Mouse (Mus musculus): ENCODE measurements around the gene Muc13.
A peak's percentile ranks its signal among the peaks of the same experiment; 100 is the strongest.

The Muc13 gene

DNA sequence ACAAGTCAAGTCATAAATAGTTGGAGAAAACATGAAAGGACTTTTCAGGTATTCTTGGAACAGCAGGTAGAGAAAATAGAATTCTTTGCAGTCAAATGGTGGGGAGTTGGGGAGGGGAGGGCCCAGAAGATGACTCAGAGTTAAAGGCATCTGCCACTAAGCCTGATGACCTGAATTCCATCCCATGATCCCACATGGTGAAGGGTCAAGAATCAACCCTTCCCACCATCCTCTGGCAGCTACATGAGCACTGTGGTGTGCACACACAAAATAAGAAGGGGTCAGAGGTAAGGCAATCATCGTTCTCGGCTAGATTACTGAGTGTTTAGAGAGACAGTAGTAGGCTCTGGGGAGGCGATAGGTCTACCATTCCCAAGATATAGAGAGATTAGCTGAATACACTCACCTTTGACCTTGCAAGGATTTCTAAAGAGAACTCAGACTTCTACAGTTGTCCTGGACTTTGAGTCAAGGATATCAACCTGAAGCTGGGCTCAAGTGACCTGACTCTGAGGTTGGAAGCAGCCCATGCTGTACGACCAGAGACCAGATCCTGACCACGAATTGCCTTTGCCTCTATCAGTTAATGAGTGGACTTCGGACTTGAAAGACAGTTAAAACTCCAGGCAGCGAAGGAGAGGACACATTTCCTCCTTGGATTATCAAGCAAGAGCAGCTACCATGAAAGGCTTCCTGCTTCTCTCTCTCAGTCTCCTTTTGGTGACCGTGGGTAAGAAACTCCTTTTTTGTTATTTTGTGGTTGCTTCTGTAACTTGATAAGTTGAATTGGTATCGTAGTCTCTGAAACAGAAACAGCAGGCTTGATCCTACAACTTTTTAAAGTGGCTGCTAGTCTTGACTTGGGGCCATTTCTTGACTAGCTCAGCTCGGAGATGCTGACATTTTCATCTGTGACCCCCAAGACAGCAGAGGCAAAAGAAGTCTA, at the start of gene Muc13:
Muc13 (plus strand) TSS at position 192 of the 946 bp plus-strand sequence.
- DNase-seq (ENCODE audit: low read depth, low spot score), result no peak

DNA sequence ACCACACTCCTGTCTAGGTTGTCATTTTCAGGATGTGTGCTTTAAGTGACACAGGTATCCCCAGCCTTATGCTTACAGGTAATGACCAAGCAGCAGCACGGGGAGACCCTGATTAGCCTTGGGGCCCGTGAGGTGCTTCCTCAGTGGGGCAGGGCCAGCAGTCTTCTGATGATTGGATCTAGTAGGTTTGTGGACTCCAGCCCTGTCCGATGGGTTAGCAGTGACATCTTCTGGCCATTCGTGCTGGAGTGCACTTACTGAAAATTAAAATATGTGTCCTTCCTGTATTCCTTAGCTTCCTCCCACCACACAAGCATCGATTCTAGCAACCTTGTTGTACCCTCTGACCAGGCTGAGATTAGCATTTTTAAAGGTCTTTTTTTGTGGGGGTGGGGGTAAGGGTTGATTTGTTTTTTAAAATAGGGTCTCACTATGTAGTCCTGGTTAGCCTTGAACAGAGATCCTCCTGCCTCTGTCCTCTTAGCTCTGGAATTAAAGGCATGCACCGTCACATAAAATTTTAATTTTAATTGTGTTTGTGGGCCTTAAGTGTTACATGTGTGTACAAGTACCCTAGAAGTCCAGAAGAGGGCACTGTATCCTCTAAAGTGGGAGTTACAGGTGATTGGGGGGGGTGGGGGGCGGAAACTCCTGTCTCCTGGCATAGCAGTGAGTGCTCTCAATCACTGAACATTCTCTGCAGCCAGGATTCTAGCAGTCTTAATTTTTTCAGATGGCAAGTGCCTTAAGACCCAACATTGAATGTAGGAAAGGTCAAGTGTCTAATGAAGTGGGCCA, 49.0 kb upstream of the Muc13 start:
- DNase-seq (ENCODE audit: low read depth, low spot score), result no peak

DNA sequence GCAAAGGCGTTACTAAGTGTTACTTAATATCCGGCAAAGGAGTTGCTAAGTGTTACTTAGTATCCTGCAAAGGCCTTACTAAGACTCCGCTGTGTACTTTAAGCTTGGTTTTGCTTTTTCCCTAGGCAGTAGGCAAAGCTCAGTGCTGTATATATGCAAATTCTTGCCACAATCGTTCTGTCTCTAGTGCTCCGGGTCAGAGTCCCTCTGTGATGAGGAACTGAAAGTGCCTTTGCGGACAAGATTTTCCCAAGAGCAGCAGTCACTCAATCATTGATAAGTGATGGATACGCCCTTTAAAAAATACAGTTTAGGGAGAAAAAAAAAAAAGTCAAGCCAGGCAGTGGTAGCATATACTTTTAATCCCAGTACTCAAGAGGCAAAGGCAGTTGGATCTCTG, 48.4 kb upstream of the Muc13 start:
- no peak for DNase-seq (ENCODE audit: low read depth, low spot score)

DNA sequence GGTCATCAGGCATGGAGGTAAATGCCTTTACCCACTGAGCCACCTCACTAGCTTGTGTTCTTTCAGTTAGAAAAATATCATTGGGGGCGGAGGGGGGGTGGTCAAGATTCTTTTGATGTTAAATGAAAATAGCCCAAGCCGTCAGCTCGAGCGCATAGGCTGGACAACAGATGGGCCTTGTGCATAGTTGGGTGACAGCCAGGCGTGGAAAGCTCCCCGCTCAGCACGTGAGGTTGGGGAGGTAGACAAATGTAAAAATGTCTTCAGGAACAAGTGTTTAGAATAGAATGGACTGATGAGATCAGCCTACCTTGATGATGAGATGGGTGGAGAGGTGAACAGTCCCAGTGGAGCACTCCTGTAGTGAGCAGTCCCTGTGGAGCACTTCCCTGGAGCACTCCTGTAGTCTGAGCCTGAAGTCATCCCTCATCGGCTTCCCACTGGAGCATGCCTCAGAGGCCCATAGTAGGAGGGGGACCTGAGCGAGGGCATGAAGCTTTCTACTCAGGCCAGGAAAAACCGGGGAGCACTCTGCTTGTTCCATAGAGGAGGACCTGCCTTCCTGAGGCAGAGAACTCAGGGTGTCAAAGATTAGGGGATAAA, 47.7 kb upstream of the Muc13 start:
- DNase-seq (ENCODE audit: low read depth, low spot score), result no peak

DNA sequence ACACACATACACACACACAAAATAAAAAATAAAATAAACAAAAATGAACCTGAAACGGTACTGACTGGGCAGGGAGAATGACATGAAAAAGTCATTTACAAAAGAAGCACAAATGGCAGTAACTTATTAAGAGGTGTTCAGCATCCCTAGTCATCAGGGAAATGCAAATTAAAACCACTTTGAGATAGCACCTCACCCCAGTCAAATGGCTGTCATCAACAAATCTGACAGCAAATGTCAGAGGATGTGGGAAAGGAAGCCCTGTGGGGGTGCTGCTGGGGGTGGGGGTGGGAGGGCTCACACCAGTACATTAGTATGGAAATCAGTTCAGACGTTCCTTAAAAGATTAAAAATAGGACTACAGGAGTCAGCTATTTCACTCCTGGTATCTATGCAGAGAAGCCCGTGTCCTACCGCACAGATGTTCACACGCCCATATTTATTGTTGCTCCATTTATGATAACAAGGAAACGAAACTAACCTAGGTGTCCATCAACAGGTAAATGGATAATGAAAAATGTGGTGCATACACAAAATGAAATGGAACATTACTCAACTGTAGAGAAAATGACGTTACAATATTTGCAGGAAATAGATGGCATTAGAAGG, 46.4 kb upstream of the Muc13 start:
- DNase-seq (ENCODE audit: low read depth, low spot score), result no peak

DNA sequence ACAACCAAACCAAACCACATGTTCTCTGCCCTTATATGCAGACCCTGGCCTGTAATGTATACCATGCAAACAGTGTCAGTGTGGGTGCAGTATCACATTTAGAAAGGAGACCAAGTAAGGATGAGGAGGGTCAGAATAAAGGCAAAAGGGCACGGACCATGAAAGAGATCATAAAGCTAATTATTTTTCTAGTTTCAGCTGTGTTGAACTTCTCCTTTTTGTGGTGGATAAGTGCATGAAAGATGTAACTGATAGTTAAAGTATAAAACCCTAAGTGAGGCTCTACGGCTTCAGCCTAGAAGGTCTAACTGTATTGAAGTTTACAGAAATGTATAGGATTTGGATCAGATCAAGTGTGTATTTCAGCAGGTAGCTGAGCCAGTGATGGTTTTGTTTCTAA, 45.8 kb upstream of the Muc13 start:
- no peak for DNase-seq (ENCODE audit: low read depth, low spot score)

DNA sequence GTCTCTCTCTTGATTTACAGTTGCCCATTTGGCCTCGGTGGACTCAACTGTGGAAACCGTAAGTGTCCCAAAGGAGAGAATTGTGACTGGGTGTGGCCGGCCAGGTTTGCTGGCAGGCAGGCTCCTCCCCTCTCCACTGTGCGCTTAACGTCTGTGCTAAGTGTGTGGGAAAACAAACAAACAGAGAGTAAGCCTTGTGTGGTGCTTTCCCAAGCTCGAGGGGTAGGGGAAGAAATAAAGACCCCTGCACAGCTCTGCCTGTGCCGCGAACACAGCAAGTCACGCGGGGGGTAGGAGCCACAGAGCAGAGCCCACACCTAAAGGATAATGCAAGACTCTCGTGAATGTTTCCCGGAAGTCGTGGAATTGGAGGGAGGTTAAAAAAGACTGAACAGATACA, 42.7 kb upstream of the Muc13 start:
- no peak for DNase-seq (ENCODE audit: low read depth, low spot score)

DNA sequence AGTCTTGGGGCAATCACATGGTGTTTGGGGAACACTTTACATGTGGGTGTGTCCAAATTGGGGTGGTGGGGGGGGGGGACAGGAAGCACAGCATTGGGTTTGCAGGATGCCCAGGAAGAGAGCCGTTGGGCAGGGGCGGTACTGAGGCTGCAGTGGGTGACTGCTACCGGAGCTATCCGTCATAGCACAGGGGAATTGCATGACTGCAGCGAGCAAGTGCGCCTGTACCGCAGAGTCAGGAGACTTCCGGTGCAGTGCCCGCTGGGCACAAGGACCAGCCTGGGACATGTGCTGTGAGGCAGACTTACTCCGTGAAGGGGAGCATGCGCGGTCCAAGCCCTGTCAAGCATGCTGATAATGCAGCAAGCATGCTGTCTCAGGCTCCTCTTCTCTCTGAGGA, 42.2 kb upstream of the Muc13 start:
- DNase-seq (ENCODE audit: low read depth, low spot score), result no peak

DNA sequence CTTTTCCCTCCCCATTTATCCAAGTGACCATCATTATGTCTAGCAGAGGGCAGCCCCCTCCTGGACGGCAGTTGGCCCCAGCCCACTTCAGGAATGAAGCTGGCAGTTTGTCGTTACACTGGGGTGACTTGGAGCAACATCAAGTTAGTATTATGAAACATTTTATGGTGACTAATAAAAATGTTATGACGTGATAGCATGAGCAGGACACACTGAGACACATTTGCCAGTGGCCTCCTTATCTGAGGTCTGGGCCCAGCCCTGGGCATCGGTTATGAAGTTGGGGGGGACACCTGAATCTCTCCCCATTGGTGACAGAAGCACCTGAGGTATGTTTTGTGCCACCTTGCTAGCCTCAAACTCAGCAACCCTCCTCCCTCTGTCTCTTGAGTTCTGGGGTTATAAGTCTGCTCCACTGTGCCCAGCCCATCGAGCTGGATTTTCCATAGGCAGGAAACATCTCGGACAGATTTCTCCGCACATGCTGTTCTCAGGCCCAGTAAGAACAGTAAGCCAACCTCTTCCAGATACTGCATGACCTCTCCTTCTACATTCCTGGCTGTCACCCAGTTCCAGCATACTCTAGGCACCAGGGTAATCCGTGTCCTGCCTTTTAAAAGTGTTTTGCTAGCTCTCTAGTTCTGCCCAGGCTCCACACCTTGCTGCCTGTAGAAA, 40.8 kb upstream of the Muc13 start:
- DNase-seq (ENCODE audit: low read depth, low spot score), result no peak

DNA sequence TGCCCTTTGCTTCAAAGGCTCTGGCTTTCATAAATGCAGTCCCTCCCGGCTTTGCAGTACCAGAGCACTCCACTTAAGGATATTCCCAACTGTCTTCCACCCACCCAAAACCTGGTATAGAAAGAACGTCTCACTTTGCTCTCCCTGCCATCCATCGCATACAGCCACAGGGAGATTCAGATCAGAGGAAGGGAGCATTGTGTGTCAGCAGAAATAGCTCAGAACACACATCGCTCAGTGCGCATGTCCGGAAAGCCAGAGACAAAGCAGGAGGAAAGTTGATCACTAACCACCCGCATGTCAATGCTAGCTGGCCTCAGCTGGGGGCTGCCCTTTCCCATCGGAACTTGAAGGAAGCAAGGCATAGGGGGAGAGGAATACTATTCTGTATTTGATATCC, 38.5 kb upstream of the Muc13 start:
- DNase-seq (ENCODE audit: low read depth, low spot score), result no peak

DNA sequence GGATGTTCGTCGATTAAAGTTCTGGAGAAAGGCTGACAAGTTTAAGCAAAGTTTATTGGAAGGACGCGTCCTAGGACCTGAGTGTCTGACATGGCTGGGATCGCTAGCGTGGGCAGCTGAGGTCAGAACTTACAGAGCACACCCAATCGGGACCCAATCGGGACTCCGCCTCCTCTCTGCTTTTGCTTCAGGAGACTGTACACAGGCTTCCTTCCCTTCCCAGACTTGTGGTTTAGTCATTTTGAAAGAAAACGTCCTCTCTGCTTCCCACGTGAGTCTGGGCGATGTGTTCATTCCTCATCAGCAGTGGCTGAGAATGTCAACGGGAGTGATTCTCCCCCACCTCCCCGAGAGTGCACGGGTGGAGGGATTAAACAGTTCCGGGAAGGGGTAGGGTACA, 37.9 kb upstream of the Muc13 start:
- DNase-seq (ENCODE audit: low read depth, low spot score), result no peak

DNA sequence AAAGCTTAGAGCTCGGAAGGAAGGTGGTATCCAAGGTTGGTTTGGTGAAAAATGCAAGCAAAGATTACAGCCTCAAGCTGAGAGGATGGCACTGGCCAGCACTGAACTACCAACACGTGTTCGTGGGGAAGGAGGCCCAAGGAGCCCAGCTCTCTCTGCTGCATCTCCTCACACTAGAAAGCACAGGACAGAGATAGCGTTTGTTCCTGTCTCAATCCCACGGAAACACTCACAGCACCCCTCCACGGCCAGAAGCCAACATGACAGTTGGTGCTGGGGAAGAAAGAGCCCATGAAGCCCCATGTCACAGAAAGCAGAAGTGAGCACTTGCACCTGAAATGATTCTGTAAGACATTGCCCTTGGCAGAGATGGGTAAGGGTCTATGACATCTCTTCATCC, 37.4 kb upstream of the Muc13 start:
- DNase-seq (ENCODE audit: low read depth, low spot score), result no peak

DNA sequence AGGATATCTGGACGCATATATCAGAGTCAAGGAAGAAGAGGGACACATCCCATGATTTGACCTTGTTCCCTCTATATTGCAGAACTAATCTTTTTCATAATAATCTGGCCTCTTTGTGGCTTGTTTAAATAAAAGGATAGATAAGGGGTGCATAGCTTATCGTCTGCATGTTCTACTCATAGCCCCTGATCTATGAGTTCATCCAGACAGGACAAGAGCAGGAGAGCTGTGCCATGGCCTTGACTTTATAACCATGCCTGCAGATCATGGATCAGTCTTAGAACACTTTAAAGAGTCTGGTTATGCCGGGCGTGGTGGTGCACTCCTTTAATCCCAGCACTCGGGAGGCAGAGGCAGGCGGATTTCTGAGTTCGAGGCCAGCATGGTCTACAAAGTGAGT, 34.6 kb upstream of the Muc13 start:
- DNase-seq (ENCODE audit: low read depth, low spot score), result no peak

DNA sequence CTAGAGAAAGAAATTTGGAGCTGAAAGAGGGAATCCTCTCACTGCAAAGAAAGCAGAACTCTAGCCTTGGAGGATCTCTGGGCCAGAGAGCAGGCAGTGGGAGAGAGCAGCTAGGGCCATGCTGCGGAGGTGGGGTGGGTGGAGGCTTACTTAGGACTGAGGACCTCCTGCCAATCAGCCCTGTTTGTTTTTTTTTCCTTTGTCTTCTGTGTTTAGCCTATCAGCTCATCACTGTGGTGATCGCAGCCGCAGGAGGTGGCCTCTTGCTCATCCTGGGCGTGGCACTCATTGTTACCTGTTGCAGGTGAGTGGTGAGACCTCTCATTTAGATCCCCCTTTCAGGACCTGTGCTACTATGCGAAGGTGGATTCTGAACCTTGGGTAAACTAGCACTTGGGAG, 33.3 kb upstream of the Muc13 start:
- DNase-seq (ENCODE audit: low read depth, low spot score), result no peak

DNA sequence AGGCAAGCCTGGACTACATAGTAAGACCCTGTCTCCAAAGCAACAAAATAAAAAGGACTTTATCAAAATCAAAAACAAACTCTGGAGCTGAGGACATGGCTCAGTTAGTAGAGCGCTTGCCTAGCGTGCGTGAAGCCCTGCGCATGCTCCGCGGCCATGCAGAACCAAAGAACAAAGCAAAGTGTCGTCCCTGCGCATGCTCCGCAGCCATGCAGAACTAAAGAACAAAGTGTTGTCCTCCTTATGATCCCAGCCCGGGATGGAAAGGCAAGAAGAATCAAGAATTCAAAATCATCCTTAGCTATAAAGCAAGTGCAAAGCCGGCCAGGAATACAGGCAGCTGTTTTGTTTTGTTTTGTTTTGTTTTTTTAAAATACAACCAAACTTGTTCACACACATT, 32.8 kb upstream of the Muc13 start:
- DNase-seq (ENCODE audit: low read depth, low spot score), result no peak

DNA sequence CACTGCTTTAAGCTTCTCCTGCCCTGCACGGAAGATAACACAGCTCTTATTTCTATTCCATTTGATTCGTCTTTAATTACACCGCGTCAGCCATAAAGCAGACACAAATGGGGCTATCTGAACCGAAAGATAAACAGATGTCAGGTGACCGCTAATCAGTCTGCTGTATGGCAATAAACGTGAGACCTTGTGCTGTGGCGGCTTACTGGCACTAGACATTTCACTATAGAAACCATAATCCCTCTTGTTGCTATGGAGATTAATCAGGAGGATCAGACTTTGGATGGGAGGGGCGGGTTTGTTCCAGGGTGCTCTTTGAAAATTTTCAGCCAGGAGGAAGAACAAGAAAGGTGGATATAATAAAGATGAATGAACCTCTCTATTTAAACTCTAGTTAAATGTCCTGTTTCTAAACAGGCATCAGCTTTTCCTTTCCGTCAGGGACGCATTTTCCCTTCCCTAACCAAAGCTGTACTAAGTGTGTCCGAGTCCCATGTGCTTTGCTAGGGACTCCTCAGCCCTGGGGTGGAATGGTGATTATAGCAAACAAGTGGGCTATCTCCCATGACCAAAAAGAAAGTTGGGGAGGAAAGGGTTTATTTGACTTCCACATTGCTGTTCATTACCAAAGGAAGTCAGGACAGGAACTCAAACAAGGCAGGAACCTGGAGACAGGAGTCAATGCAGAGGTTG, 29.2 kb upstream of the Muc13 start:
- peak; percentile 87 for DNase-seq (ENCODE audit: low read depth, low spot score)

DNA sequence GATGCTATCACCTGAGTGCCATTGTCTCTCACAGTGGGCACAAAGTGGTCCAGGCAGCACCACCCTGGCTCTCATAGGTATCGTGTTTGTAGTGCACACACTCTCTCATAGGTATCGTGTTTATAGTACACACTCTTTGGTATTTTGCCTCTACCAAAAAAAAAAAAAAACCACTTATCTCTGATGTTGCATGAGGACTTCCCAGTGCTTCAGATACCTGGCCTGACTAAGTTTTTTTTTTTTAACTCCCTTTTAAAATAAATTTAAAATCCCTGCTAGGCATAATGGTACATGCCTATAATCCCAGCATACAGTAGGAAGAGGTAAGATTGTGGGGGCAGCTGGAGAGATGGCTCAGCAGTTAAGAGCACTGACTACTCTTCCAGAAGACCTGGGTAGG, 28.4 kb upstream of the Muc13 start:
- no peak for DNase-seq (ENCODE audit: low read depth, low spot score)

DNA sequence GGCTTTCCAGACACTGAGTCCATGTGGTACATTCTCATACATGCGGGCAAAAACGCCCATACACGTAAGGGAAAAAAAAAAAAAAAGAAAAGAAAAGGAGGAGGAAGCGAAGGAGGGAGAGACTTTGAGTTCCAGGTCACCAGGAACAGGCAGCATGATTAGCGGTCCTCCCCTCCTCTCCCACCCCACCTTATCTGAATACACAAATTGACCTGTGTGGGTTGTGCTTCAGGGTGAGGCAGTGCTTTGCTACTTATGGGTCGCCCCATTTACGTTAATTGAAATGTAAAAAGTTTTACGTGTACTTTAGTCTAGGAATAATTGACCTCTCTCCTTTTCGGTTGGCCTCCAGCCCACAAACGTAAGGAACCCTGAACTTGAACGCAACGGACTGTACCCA, 27.5 kb upstream of the Muc13 start:
- DNase-seq (ENCODE audit: low read depth, low spot score), result no peak

DNA sequence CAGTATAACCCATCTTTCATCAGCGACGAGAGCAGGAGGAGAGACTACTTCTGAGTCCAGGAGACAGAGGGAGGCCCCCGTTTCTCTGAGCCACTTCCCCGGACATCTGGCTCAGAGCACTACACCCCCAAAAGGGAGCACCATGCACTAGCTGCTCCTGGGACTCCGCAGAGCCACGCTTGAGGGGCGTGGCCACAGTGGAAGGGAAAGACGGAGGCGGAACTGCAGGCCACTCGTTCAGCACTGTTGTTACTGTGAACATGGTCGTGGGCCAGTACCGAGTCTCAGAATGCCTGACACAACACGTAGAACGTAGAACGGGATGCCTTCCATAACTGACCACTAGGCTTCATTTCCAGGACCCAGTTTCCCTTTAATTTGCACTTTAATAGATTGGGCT, 27.1 kb upstream of the Muc13 start:
- no peak for DNase-seq (ENCODE audit: low read depth, low spot score)

DNA sequence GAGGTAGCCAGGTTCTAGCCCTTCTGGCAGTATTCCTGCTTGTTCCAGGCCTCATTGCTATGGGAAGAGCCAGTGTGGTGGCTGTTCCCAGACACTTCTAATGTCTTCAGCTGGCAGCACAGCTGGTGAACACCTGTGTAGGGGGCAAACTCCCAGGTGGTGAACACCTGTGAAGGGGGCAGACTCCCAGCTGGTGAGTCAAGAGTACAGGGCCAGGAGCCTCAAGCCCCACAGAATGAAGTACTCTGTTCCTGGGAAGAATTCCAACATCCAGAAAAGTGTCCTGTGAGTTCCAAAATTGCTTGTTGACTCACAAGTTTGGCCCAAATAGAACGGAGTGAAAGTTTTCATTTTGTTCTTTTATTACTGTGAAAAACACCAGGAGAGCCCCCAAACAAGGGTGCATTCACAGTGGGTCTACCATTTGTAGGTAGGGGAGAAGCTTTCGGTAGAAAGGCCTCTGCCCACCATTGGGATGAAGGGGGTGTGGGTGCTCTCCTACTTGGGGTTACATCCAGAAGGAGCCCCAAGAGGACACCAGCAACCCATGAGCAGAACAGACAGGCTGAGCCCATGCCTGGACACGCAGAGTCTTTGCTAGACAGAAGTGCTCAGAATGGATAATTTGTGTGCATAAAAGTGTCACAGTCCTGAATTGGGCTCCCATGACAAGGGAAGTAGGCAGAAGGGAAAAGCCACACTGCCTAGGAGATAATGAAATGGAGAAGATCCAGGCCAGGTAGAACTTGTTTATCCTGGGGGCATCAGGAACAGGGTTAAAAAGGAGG, 25.2 kb upstream of the Muc13 start:
- no peak for DNase-seq (ENCODE audit: low read depth, low spot score)
